Mouse (Mus musculus) forebrain, embryonic 16.5 days (tissue): Measurements from ENCODE around the gene Anp32a. TPM values are rescaled to one million over a fixed set of nuclear protein-coding genes. Genes with fewer than 3 reads are reported as not detected.

ENCODE experiments used
- ATAC-seq: fragments of 200-750 bp; cut with Nextera tagmentation; 2 replicates; pipeline ENCODE4 v1.8.0; 2017; ENCODE audit warnings: mild to moderate bottlenecking, moderate library complexity
- H3K27ac ChIP-seq: fragments of 300-500 bp; sonication (generic); 2 replicates; pipeline ENCODE4 v1.5.1; 2014; ENCODE audit warnings: low read length, control low read depth
- H3K27me3 ChIP-seq: fragments of 300-500 bp; sonication (generic); replicated peaks from 2 replicates; pipeline ENCODE4 v1.6.1; 2014; ENCODE audit warnings: low read length; ENCODE audit not compliant: control insufficient read depth, insufficient read depth
- H3K36me3 ChIP-seq: fragments of 300-500 bp; sonication (generic); 2 replicates; pipeline ENCODE4 v1.6.1; 2014; ENCODE audit not compliant: control insufficient read depth, insufficient read depth
- H3K4me1 ChIP-seq: fragments of 300-500 bp; sonication (generic); replicated peaks from 2 replicates; pipeline ENCODE4 v1.6.1; 2014; ENCODE audit warnings: low read length; ENCODE audit not compliant: control insufficient read depth, insufficient read depth
- H3K4me2 ChIP-seq: fragments of 300-500 bp; sonication (generic); 2 replicates; pipeline ENCODE4 v1.6.1; 2014; ENCODE audit warnings: mild to moderate bottlenecking, low read length, control low read depth
- H3K4me3 ChIP-seq: fragments of 300-500 bp; sonication (generic); replicated peaks from 2 replicates; pipeline ENCODE4 v1.5.1; 2014; ENCODE audit warnings: mild to moderate bottlenecking, low read length, control low read depth
- H3K9ac ChIP-seq: fragments of 300-500 bp; sonication (generic); replicated peaks from 2 replicates; pipeline ENCODE4 v1.6.1; 2014; ENCODE audit warnings: low read depth, low read length, control low read depth
- H3K9me3 ChIP-seq: fragments of 300-500 bp; sonication (generic); 2 replicates; pipeline ENCODE4 v1.6.1; 2016; ENCODE audit warnings: low read length; ENCODE audit not compliant: control insufficient read depth
- WGBS: fragments of 180-500 bp; shearing (Covaris S2); extraction: QIAGEN DNeasy Blood & Tissue Kit; methylation state at CpG from one replicate; pipeline ENCODE4 v1.1.7; 2014; 5-methylcytosine and 5-hydroxymethylcytosine counted together
- polyA plus RNA-seq: library from polyadenylated mRNA; unstranded; fragments of >200 nt; fragmentation: Nextera tagmentation; extraction: Ambion mirVana; gene quantifications from 2 replicates; pipeline ENCODE4 v1.2.1, GENCODE M21; 2015

Anp32a gene
- polyA plus RNA-seq, 1 experiment from 2014 or later, result 166 TPM

GRCm38 (mm10) chr9:62353784-62354183 lies 12.7 kb downstream of the Anp32a start:
- Histone ChIP-seq H3K36me3 (no peaks in the 10 kb centered on the region), H3K4me2 (no peak overlapping the region)

GRCm38 (mm10) chr9:62354838-62355719 lies 14.0 kb downstream of the Anp32a start:
- Histone ChIP-seq H3K4me1 (peaks cover 17% of the 10 kb centered on the region), H3K36me3 (no peaks in the 10 kb centered on the region), H3K27me3 (no peaks in the 10 kb centered on the region), H3K4me2 (no peak overlapping the region), H3K27ac (no peak overlapping the region), H3K9ac (no peak overlapping the region), H3K4me3 (no peak overlapping the region), H3K9me3 (no peaks in the 10 kb centered on the region)
- 70% methylated on average over 16 of the region's 16 CpGs for WGBS
- no peak for ATAC-seq

More at GRCm38 (mm10) chr9:62353784-62354183, 12.7 kb downstream of the Anp32a start:
- Histone ChIP-seq H3K4me3 (no peak overlapping the region), H3K4me1 (peaks cover 29% of the 10 kb centered on the region), H3K27me3 (no peaks in the 10 kb centered on the region), H3K27ac (no peak overlapping the region), H3K9ac (no peak overlapping the region), H3K9me3 (no peaks in the 10 kb centered on the region)
- 61% methylated on average over 7 of the region's 7 CpGs for WGBS
- ATAC-seq, result no peak

GRCm38 (mm10) chr9:62355763-62356162 lies 14.7 kb downstream of the Anp32a start:
- Histone ChIP-seq H3K27me3 (no peaks in the 10 kb centered on the region), H3K9me3 (no peaks in the 10 kb centered on the region), H3K9ac (no peak overlapping the region), H3K4me3 (no peak overlapping the region), H3K36me3 (no peaks in the 10 kb centered on the region), H3K27ac (no peak overlapping the region), H3K4me2 (no peak overlapping the region), H3K4me1 (peaks cover 19% of the 10 kb centered on the region)
- ATAC-seq, result no peak
- WGBS, result 79% methylated on average over 6 of the region's 6 CpGs

DNA sequence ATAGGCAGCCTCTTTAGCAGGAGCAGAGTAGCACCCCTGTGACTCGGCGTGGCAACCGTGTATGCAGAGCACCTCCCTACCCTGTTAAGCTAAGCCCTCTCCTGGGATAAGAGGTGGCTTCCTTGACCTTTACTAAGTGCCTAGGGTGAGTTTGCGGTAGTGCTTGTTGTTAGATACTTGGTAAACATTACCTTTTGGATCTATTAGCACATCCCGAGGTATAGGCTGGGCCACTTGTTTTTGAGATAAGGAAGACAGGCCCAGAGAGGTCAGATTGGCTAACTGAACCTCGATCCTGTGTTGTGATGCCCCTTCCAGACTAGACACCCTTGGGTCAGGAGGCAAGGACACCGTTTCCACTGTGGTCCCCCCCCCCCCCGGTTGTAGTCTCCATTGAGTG lies 16.5 kb downstream of the Anp32a start:
- no peaks in the 10 kb centered on the region for H3K27me3 ChIP-seq
- H3K4me1 ChIP-seq, result peaks cover 23% of the 10 kb centered on the region
- H3K27ac ChIP-seq, result no peak overlapping the region
- H3K4me2 ChIP-seq, result no peak overlapping the region
- H3K9ac ChIP-seq, result no peak overlapping the region
- H3K9me3 ChIP-seq, result no peaks in the 10 kb centered on the region
- no peaks in the 10 kb centered on the region for H3K36me3 ChIP-seq
- no peak for ATAC-seq
- no peak overlapping the region for H3K4me3 ChIP-seq
- WGBS, result 89% methylated on average over 8 of the region's 8 CpGs

DNA sequence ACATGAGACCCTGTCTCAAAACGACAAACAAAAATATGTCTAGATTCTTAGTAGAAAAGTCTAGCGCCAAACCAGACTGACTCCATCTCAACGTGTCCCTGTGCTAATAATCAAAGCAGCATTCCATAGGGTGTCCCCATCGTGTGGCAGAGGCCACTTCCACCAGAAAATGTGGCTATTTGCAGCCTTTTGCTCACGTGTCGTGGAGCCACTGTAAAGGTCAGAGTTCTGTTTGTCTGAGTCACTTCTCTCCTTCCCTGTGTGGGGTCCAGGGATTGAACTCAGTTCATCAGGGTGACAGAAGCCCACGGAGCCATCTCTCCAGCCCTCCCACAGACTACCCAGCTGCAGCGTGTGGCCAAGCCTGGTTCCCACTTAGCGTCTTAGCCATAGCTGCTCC lies 17.8 kb downstream of the Anp32a start:
- peaks cover 31% of the 10 kb centered on the region for H3K4me1 ChIP-seq
- H3K4me2 ChIP-seq, result no peak overlapping the region
- WGBS, result 80% methylated on average over 9 of the region's 9 CpGs
- no peak overlapping the region for H3K27ac ChIP-seq
- no peaks in the 10 kb centered on the region for H3K36me3 ChIP-seq
- H3K4me3 ChIP-seq, result no peak overlapping the region
- no peak overlapping the region for H3K9ac ChIP-seq
- no peak for ATAC-seq
- H3K27me3 ChIP-seq, result no peaks in the 10 kb centered on the region
- H3K9me3 ChIP-seq, result no peaks in the 10 kb centered on the region

DNA sequence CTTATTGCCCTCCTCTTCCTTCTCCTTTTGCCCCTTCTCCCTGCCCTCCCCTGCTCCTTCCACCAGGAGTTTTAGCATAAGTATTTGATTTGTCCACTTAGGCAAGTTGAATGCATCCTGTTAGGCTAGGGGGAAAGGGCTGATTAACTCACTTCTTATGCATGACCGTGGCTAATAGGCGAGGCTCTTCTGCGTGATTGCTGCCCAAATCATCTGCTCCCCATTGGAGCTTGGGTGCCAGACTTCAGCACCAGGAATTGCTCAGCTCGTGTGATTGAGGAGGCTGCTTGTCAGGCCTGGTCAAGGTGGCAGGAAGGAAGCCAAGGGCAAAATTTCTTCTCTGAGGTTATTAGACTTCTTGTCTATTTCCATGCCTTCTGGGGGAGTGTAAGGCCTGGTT lies 19.8 kb downstream of the Anp32a start:
- Histone ChIP-seq H3K4me3 (no peak overlapping the region), H3K4me2 (no peak overlapping the region), H3K4me1 (peaks cover 41% of the 10 kb centered on the region), H3K36me3 (no peaks in the 10 kb centered on the region), H3K27ac (no peak overlapping the region), H3K27me3 (no peaks in the 10 kb centered on the region), H3K9ac (no peak overlapping the region), H3K9me3 (no peaks in the 10 kb centered on the region)
- no peak for ATAC-seq
- 6% methylated on average over 4 of the region's 4 CpGs for WGBS

DNA sequence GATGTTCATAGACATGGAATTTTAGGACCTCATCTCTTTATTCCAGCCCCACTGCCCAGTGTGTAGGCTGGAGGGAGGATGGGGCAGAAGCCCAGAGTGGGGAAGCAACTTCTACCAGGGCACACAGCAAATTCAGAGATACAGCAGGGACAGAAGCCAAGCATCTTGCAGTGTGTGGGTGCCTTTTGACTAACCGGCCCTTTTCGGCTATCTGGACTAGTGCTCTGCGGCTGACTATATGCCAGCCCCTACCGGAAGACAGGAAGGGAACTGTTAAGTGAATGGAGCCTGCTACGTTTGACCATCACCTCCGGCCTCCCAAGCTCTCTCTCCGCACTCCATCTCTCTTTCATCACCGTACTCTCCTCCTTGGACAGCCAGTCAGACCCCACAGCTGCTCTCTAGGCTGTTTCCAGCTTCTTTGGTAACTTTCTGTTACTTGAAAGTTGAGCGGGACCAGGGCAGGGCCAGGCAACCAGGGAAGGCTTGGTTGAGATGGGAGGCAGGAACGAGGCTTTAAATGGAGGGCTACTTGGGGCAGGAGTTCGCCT lies 21.8 kb downstream of the Anp32a start:
- Histone ChIP-seq H3K9me3 (no peaks in the 10 kb centered on the region), H3K27ac (no peak overlapping the region; the same call in 1 of the 2 replicates), H3K9ac (peak overlapping the region; percentile 7; the same call in 1 of the 2 replicates), H3K4me2 (peak overlapping the region; percentile 62), H3K4me3 (no peak overlapping the region; the same call in 1 of the 2 replicates), H3K27me3 (no peaks in the 10 kb centered on the region), H3K4me1 (peaks cover 61% of the 10 kb centered on the region), H3K36me3 (no peaks in the 10 kb centered on the region)
- whole genome bisulfite sequencing, result 28% methylated on average over 11 of the region's 11 CpGs
- no peak for ATAC-seq

DNA sequence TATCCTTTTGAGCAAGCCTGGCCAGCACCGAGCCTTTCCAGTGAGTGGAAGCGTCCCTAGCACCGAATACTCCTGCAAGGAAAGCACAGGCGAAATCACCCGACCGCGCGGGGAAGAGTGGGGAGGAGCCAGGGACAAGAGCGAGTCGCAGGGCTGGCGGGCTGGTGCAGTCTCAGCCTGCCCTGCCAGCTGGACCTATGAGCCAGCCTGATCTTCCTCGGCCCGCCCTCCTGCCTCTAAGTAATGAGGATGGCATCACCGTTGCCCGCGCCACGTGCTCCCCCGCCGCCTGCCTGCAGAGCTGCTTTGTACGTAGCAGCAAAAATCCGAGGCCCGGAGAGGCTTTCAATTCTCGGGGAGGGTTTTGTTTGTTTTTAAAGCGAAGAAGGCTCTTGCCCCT lies 22.5 kb downstream of the Anp32a start:
- 0% methylated on average over 24 of the region's 24 CpGs for WGBS
- Histone ChIP-seq H3K9ac (peak overlapping the region; percentile 44), H3K36me3 (no peaks in the 10 kb centered on the region), H3K9me3 (no peaks in the 10 kb centered on the region), H3K27ac (peak overlapping the region; percentile 69), H3K4me1 (peaks cover 68% of the 10 kb centered on the region), H3K4me2 (peak overlapping the region; percentile 62), H3K27me3 (no peaks in the 10 kb centered on the region), H3K4me3 (peak overlapping the region; percentile 34)
- peak; percentile 95 for ATAC-seq

DNA sequence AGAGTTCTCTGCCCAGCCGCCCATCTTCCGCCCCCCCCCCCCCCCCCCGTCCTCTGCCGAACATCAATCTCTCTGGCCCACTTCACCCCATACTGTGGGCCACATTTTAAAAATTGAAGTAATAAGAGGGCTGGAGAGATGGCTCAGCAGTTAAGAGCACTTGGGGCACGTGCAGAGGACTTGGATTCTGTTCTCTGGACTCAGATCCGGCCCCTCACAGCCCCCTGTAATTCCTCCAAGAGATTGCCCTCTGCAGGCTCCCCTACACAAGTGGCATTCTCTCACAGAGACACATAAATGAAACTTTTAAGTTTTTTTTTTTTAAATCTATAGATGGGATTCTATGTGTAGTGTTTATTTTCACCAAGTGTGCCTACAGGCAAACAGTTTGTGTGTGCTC lies 23.1 kb downstream of the Anp32a start:
- H3K27ac ChIP-seq, result no peak overlapping the region; the same call in 1 of the 2 replicates
- no peaks in the 10 kb centered on the region for H3K27me3 ChIP-seq
- 4% methylated on average over 6 of the region's 6 CpGs for WGBS
- no peaks in the 10 kb centered on the region for H3K36me3 ChIP-seq
- H3K4me3 ChIP-seq, result peak overlapping the region; percentile 34
- peaks cover 69% of the 10 kb centered on the region for H3K4me1 ChIP-seq
- H3K9ac ChIP-seq, result peak overlapping the region; percentile 44
- H3K9me3 ChIP-seq, result no peaks in the 10 kb centered on the region
- no peak for ATAC-seq
- peak overlapping the region; percentile 62 for H3K4me2 ChIP-seq
